Mouse (Mus musculus): Measurements from ENCODE around the gene Sox18.

DNA sequence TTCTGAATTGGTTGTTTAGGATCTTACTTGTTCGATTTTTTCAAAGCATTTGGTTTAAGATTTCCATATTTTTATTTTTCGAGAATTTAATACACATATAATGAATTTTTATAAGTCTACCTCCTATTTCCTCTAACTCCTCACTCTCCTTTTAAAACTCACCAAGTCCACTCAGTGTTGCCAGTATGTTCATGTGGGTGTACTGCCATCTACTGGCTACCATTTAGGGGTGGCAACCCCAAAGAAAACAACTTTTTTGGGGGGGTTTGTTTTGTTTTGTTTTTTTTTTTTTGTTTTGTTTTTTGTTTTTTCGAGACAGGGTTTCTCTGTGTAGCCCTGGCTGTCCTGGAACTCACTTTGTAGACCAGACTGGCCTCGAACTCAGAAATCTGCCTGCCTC lies 35.2 kb upstream of the Sox18 start:
- TF ChIP-seq POLR2A (IDR thresholded peaks at IDR 0.05; ENCODE audit: control insufficient read depth, low read depth, low read length) (no peak), CTCF (IDR thresholded peaks at IDR 0.05; ENCODE audit: control insufficient read depth, insufficient read depth, insufficient replicate concordance, low read depth, low read length) (no peak)

Data from testis, adult 2 months (tissue).